Mouse (Mus musculus) kidney, adult 2 months (tissue): ENCODE measurements around the gene Mast3. TPM values are rescaled to one million over a fixed set of nuclear protein-coding genes. Genes with fewer than 3 reads are reported as not detected.

Experiments
- DNase-seq: peaks from one replicate; pipeline ENCODE4 v3.0.0; 2021
- H3K27ac ChIP-seq: fragments of 200-500 bp; 2 replicates; pipeline ENCODE4 v1.5.1; 2012; ENCODE audit warnings: low read depth, low read length, control low read depth, inconsistent platforms; ENCODE audit not compliant: insufficient read depth
- H3K27me3 ChIP-seq: fragments of 200-500 bp; replicated peaks from 2 replicates; pipeline ENCODE4 v1.6.1; 2012; ENCODE audit warnings: mild to moderate bottlenecking, moderate library complexity, low read length, inconsistent platforms; ENCODE audit not compliant: control insufficient read depth, insufficient read depth
- H3K36me3 ChIP-seq: fragments of 200-500 bp; 2 replicates; pipeline ENCODE4 v1.6.1; 2012; ENCODE audit warnings: mild to moderate bottlenecking, moderate library complexity, low read length, inconsistent platforms; ENCODE audit not compliant: control insufficient read depth, insufficient read depth
- H3K4me1 ChIP-seq: fragments of 200-500 bp; 2 replicates; pipeline ENCODE4 v1.6.1; 2011; ENCODE audit warnings: low read length; ENCODE audit not compliant: control insufficient read depth, insufficient read depth
- H3K4me3 ChIP-seq: fragments of 200-500 bp; 2 replicates; pipeline ENCODE4 v1.5.1; 2011; ENCODE audit warnings: mild to moderate bottlenecking, low read depth, low read length, control low read depth; ENCODE audit not compliant: insufficient read depth
- CTCF ChIP-seq: fragments of 200-500 bp; conservative IDR thresholded peaks from 2 replicates; pipeline ENCODE4 v1.5.1; 2011; ENCODE audit warnings: low read depth, mild to moderate bottlenecking, control low read depth, low read length, moderate library complexity, mixed read lengths; ENCODE audit not compliant: insufficient read depth, insufficient read length
- POLR2A ChIP-seq: fragments of 200-500 bp; IDR thresholded peaks from one replicate; pipeline ENCODE4 v1.6.1; 2011; ENCODE audit warnings: low read depth, low read length, control low read depth
- WGBS: fragments of 180-500 bp; shearing (Covaris S2); methylation state at CpG from one replicate; pipeline ENCODE4 v1.1.7; 2018; 5-methylcytosine and 5-hydroxymethylcytosine counted together
- polyA plus RNA-seq: library from polyadenylated mRNA; depleted of rRNA; stranded (reverse); fragments of >200 nt; gene quantifications from 2 replicates; pipeline ENCODE4 v1.2.3, GENCODE M21; 2012

Gene Mast3
- polyA plus RNA-seq, 1 experiment: 25.3 TPM

DNA sequence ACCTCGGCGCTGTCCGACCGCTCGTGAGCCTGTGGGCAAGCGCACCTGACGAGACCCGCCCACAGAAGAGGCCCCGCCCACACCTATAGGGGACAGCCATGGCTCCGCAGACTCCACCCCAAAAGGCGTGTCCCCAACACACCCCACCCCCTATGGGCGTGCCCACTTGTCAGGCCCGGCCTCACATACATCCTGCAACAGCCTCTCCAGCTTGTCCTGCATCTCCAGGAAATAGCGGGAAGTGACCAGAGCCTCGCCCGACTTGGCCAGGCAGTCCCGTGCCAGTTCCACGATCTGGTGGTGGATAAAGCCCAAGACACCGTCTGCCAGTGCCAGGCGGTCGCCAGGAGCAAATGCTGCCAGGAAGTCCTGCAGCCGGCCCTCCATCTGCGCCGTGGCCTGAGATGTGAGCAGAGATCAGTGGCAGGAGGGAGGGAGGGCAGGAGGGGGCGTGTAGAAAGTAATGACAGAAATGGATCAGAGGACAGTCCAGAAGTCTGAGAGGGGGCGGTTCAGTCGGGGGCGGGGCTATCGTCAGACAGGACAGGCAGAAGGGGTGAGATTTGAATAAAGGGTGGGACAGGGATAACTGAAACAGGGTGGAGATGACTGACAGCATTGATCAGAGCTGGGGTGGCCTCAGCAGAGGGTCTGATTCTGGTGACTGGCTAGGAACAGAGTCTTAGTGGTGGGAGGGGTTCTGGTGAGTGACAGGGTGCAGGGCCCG is 16.8 kb downstream of the Mast3 start:
- peak; percentile 37 for DNase-seq
- Histone ChIP-seq H3K27me3 (no peaks in the 10 kb centered on the region), H3K27ac (no peak overlapping the region), H3K36me3 (no peaks in the 10 kb centered on the region; the same call in 1 of the 2 replicates), H3K4me1 (peaks cover 10% of the 10 kb centered on the region; the same call in 1 of the 2 replicates), H3K4me3 (no peak overlapping the region)
- 50% methylated on average over 30 of the region's 30 CpGs for WGBS
- TF ChIP-seq POLR2A (no peak), CTCF (no peak)

DNA sequence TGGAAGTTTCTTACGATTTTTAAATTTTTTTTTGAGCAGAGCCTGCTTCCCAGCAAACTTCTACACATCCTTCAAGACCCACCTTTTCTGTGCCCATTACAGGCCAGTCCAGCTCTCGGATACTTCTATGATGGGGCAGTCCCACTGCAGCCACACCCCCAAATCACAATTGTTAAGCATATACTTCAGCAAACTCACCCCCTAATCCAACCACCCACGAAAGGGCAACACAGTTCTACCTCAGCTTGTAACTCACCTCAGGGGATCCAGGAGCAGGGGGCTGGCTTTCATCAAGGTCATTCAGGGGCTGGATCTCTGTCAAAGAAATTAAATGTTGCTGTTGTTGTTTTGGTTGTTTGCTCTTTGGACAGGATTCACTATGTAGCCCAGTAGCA is 17.8 kb downstream of the Mast3 start:
- DNase-seq: no peak
- TF ChIP-seq CTCF (no peak), POLR2A (no peak)
- Histone ChIP-seq H3K4me3 (no peak overlapping the region), H3K4me1 (peaks cover 6% of the 10 kb centered on the region; the same call in 1 of the 2 replicates), H3K27ac (no peak overlapping the region), H3K27me3 (no peaks in the 10 kb centered on the region), H3K36me3 (no peaks in the 10 kb centered on the region; the same call in 1 of the 2 replicates)
- WGBS: 83% methylated on average over 3 of the region's 3 CpGs

DNA sequence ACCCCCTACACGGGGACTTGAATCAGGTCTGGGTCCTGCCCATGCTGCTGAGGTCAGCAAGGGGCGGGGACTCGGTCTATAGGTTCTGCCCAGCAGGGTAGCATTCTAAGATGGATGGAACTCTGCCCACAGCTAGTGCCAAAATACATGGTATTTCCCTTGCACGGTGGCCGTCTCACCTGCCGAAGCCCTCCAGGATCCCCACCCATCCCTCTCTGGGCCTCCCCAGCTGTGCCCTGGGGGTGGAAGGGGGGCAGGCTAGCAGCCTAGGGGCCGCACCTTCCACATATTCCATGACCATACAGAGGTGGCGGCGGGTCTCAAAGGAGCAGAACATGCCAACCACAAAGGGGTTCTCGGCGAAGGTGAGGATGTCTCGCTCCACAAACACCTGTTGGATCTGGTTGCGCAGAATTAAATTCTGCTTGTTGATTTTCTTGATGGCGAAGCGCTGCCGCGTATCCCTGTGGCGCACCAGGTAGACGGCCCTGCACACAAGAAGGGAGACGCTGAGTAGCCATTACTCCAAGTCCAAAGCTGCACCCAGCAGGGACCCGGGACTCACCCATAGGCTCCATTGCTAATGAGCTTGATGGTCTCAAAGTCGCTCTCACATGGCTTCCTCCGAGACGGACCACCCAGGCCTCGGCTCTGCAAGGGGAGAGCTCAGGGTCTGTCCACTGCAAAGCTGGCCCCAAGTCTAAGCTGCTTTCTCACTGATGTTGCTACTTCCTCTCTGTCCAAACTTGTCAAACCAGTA is 18.4 kb downstream of the Mast3 start:
- no peak overlapping the region for H3K27ac ChIP-seq
- WGBS: 93% methylated on average over 25 of the region's 25 CpGs
- H3K27me3 ChIP-seq: no peaks in the 10 kb centered on the region
- peaks cover under 1% of the 10 kb centered on the region; the same call in 1 of the 2 replicates for H3K4me1 ChIP-seq
- TF ChIP-seq POLR2A: no peak
- no peak for TF ChIP-seq CTCF
- no peak for DNase-seq
- H3K36me3 ChIP-seq: no peaks in the 10 kb centered on the region; the same call in 1 of the 2 replicates
- H3K4me3 ChIP-seq: no peak overlapping the region

DNA sequence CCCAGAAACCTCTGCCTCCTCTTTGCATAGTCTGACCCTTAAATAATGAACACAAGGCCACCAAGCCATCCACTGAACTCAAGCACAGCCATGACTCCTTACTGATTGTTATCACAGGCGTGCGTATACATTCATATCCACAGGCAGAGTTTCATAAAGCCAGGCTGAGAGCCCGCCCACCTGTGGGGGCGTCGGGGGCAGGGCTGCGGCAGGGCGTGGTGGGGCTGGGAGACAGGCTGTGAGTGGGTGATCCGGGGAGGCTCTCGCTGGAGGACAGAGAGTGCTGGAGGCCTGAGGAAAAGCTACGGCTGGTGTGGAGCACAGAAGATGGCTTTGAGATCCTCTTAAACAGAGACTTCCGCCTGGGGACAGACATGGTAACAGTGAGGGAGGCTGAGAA is 24.8 kb downstream of the Mast3 start:
- H3K27me3 ChIP-seq: no peaks in the 10 kb centered on the region
- peaks cover 15% of the 10 kb centered on the region; the same call in 1 of the 2 replicates for H3K4me1 ChIP-seq
- H3K4me3 ChIP-seq: no peak overlapping the region
- DNase-seq: no peak
- no peak for TF ChIP-seq POLR2A
- TF ChIP-seq CTCF: no peak
- peaks cover 2% of the 10 kb centered on the region; the same call in 1 of the 2 replicates for H3K36me3 ChIP-seq
- WGBS: 79% methylated on average over 11 of the region's 11 CpGs
- no peak overlapping the region for H3K27ac ChIP-seq

DNA sequence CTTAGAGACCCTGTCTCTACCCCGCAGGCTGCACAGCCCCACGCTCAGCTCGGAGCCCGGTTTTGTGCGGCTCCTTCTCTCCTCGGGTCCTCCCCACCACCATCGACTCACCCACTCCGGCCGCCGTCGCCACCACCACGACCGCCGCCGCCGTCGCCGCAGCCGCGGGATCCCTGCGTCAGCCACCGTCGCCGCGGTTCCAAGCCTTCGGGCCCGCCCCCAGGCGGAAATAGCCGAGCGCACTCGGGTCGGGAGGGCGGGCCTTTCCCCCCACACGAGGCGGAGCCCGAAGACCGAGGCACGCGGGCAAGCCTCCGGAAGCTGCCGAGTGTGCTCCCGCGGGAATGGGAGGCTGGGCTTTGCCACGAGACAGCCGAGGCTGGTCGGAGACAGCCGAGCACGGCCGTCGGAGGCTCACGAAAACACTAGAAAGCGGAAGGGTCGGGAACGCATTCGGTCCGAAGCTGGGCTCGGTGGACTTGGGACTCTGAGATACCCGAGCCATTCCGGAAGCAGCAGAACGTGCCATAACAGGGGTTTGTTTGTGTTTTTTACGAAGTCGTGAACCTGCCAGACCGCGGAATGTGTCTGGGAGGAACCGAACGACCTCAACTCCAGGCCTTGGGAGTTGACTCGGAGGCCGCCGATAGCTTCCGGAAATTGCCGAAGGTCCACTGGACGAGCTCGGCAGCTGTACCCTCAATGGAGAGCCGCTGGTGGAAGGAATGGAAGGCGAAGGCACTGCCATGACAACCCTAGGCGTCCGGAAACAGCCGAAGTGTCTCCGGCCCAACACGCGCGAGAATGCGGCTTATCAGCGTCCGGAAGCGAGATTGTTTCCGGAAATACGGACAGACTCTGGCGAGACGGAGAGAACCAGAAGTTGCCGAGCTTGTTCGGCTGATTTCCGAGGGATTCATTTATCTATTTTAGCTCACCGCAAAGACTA is 28.1 kb downstream of the Mast3 start, which contains the start of gene Pik3r2:
Gene Pik3r2, minus strand, starts transcription at position 218 of the 949 bp plus-strand sequence.
- Histone ChIP-seq H3K27me3 (no peaks in the 10 kb centered on the region), H3K27ac (peak within 1 kb of the TSS; percentile 93), H3K4me3 (peak within 1 kb of the TSS; percentile 85), H3K36me3 (peaks cover 3% of the 10 kb centered on the region; the same call in 1 of the 2 replicates), H3K4me1 (peaks cover 20% of the 10 kb centered on the region; the same call in 1 of the 2 replicates)
- under 1% methylated on average over 93 of the region's 94 CpGs for WGBS
- peak; percentile 36 for TF ChIP-seq POLR2A
- TF ChIP-seq CTCF: no peak; the same call in 1 of the 2 replicates
- DNase-seq: peak; percentile 98

DNA sequence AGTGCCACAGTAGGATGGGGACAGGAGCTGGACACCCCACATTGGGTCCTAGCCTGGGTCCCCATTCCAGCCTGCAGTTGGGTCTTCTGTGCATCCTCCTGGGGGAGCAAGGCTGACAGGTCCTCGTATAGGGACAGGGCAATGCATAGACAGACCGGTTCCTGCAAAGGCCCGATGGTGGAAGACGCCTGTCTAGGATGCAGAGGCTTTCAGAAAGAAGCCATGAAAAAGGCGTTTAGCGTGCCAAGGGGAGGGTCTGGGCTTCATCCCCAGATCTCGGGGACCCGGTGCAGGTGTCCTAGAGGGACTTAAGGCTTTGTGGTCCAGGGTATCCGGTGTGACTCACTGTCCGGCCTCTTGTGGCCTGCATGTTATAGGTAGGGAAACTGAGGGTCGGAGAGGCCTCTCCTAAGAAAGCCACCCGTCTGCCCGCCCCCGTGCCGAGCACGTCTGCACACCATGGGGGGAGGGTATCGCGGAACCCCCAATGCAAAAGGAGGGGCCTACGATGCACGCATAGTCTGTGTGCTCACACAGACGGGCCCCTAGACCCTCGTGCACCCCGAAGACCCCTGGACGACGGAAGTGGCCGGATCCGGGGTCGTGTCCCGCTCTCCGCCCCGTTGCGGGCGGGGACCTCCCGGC is 28.9 kb downstream of the Mast3 start:
- peak; percentile 25 for DNase-seq
- peaks cover 3% of the 10 kb centered on the region; the same call in 1 of the 2 replicates for H3K36me3 ChIP-seq
- no peaks in the 10 kb centered on the region for H3K27me3 ChIP-seq
- H3K27ac ChIP-seq: peak overlapping the region; percentile 53
- TF ChIP-seq CTCF (no peak), POLR2A (no peak)
- WGBS: 2% methylated on average over 34 of the region's 34 CpGs
- peaks cover 20% of the 10 kb centered on the region; the same call in 1 of the 2 replicates for H3K4me1 ChIP-seq
- H3K4me3 ChIP-seq: peak overlapping the region; percentile 85
